Mouse (Mus musculus): ENCODE data around the gene Dscam. TPM values are rescaled to one million over a fixed set of nuclear protein-coding genes. Genes with fewer than 3 reads are reported as not detected.

The Dscam gene
- polyA plus RNA-seq, 1 experiment: 0.13 TPM

DNA sequence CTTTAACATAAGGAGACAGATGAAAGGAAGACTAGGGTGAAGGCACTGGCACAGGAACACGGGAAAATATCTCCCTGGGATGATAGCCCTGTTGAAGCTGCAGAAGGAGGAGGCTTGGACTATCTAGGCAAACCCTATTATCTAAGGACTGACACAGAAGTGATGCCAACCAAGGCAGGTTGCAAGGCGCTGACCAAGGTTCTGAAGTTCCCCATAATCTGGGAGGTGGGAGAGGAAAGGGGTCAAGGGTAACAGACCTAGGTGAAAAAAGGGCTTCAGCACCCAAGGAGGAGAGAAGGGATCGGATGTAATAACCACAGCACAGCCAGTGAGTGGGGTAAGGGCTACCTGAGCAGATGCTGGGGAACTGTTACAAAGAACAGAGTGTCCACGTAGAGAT is 458.6 kb downstream of the Dscam start:
- no peaks in the 10 kb centered on the region for H3K9me3 ChIP-seq (replicated peaks; ENCODE audit: control insufficient read depth, insufficient read depth, low read length, poor library complexity, severe bottlenecking)
- no peak overlapping the region for H3K27ac ChIP-seq (ENCODE audit: insufficient read depth, low read length)
- H3K36me3 ChIP-seq (ENCODE audit: control insufficient read depth, insufficient read depth, low read length, poor library complexity, severe bottlenecking): no peaks in the 10 kb centered on the region
- no peak overlapping the region for H3K9ac ChIP-seq (ENCODE audit: low read depth, poor library complexity, severe bottlenecking)
- TF ChIP-seq POLR2A (IDR thresholded peaks at IDR 0.05; ENCODE audit: insufficient read depth, low read length): no peak
- no peak for TF ChIP-seq CTCF (IDR thresholded peaks at IDR 0.05; ENCODE audit: low read depth, low read length)
- TF ChIP-seq EP300 (IDR thresholded peaks at IDR 0.05; ENCODE audit: insufficient read depth, low read depth, low read length): no peak
- no peaks in the 10 kb centered on the region; the same call in 1 of the 2 replicates for H3K27me3 ChIP-seq (ENCODE audit: control insufficient read depth, insufficient read depth, low read length, poor library complexity, severe bottlenecking)
- no peaks in the 10 kb centered on the region for H3K4me1 ChIP-seq (ENCODE audit: control insufficient read depth, insufficient read depth, low read length)
- H3K4me3 ChIP-seq (ENCODE audit: low read depth, low read length): no peak overlapping the region

DNA sequence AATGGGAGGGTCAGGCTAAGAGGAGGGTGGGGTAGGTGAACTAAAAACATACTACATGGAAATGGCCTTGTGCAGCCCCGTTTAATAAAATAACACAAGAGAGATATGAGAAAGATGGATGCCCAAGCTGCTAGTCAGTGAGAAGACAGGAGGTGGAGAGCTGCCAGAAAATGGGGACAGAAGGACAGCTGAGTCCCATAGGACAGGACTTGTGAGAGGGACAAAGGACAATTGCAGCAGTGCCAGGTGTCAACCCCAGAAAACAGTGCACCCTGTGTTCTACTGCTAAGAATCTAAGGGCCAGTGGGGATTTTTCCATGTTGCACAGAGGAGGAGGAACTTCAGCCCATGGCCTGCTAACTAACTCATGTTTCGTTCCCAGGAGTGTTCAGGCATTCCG is 470.0 kb downstream of the Dscam start:
- Histone ChIP-seq H3K4me3 (ENCODE audit: low read depth, low read length) (no peak overlapping the region), H3K4me1 (ENCODE audit: control insufficient read depth, insufficient read depth, low read length) (no peaks in the 10 kb centered on the region), H3K9ac (ENCODE audit: low read depth, poor library complexity, severe bottlenecking) (no peak overlapping the region), H3K27ac (ENCODE audit: insufficient read depth, low read length) (no peak overlapping the region), H3K27me3 (ENCODE audit: control insufficient read depth, insufficient read depth, low read length, poor library complexity, severe bottlenecking) (no peaks in the 10 kb centered on the region), H3K36me3 (ENCODE audit: control insufficient read depth, insufficient read depth, low read length, poor library complexity, severe bottlenecking) (no peaks in the 10 kb centered on the region), H3K9me3 (replicated peaks; ENCODE audit: control insufficient read depth, insufficient read depth, low read length, poor library complexity, severe bottlenecking) (no peaks in the 10 kb centered on the region)
- TF ChIP-seq EP300 (IDR thresholded peaks at IDR 0.05; ENCODE audit: insufficient read depth, low read depth, low read length): no peak
- no peak for TF ChIP-seq CTCF (IDR thresholded peaks at IDR 0.05; ENCODE audit: low read depth, low read length)
- TF ChIP-seq POLR2A (IDR thresholded peaks at IDR 0.05; ENCODE audit: insufficient read depth, low read length): no peak

- Histone ChIP-seq H3K4me1 (ENCODE audit: control insufficient read depth, insufficient read depth, low read length) (no peaks in the 10 kb centered on the region), H3K27ac (ENCODE audit: insufficient read depth, low read length) (no peak overlapping the region), H3K36me3 (ENCODE audit: control insufficient read depth, insufficient read depth, low read length, poor library complexity, severe bottlenecking) (no peaks in the 10 kb centered on the region), H3K9ac (ENCODE audit: low read depth, poor library complexity, severe bottlenecking) (no peak overlapping the region), H3K4me3 (ENCODE audit: low read depth, low read length) (no peak overlapping the region), H3K27me3 (ENCODE audit: control insufficient read depth, insufficient read depth, low read length, poor library complexity, severe bottlenecking) (no peaks in the 10 kb centered on the region), H3K9me3 (replicated peaks; ENCODE audit: control insufficient read depth, insufficient read depth, low read length, poor library complexity, severe bottlenecking) (no peaks in the 10 kb centered on the region)
- TF ChIP-seq EP300 (IDR thresholded peaks at IDR 0.05; ENCODE audit: insufficient read depth, low read depth, low read length): no peak
Measured at GRCm38 (mm10) chr16:96695882-96696281, 474.7 kb downstream of the Dscam start.

DNA sequence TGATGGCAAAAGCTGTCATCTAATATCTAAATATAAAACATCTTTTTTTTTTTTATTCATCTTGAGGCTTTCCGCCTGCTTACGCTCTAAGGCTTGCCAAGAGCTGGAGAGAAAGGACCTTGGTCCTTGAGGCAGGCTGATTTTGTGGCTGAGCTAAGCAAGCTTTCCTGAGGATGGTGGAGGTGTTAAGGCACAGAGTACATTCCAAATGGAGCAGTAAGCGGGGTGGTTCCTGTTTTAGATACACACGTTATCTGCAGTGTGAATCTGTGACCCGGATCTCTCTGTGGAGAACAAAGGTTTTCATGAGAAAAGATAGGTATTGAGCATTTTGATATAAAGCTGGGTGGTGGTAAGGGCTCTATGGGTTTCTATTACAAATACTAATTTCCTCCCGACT is 479.0 kb downstream of the Dscam start:
- Histone ChIP-seq H3K27me3 (ENCODE audit: control insufficient read depth, insufficient read depth, low read length, poor library complexity, severe bottlenecking) (no peaks in the 10 kb centered on the region), H3K27ac (ENCODE audit: insufficient read depth, low read length) (no peak overlapping the region), H3K36me3 (ENCODE audit: control insufficient read depth, insufficient read depth, low read length, poor library complexity, severe bottlenecking) (no peaks in the 10 kb centered on the region), H3K9me3 (replicated peaks; ENCODE audit: control insufficient read depth, insufficient read depth, low read length, poor library complexity, severe bottlenecking) (no peaks in the 10 kb centered on the region), H3K9ac (ENCODE audit: low read depth, poor library complexity, severe bottlenecking) (no peak overlapping the region), H3K4me3 (ENCODE audit: low read depth, low read length) (no peak overlapping the region), H3K4me1 (ENCODE audit: control insufficient read depth, insufficient read depth, low read length) (no peaks in the 10 kb centered on the region)
- TF ChIP-seq EP300 (IDR thresholded peaks at IDR 0.05; ENCODE audit: insufficient read depth, low read depth, low read length) (no peak), CTCF (IDR thresholded peaks at IDR 0.05; ENCODE audit: low read depth, low read length) (no peak), POLR2A (IDR thresholded peaks at IDR 0.05; ENCODE audit: insufficient read depth, low read length) (no peak)

GRCm38 (mm10) chr16:96690052-96690451 is 480.5 kb downstream of the Dscam start:
- no peak for TF ChIP-seq CTCF (IDR thresholded peaks at IDR 0.05; ENCODE audit: low read depth, low read length)
- no peaks in the 10 kb centered on the region for H3K36me3 ChIP-seq (ENCODE audit: control insufficient read depth, insufficient read depth, low read length, poor library complexity, severe bottlenecking)
- H3K4me1 ChIP-seq (ENCODE audit: control insufficient read depth, insufficient read depth, low read length): no peaks in the 10 kb centered on the region
- H3K9ac ChIP-seq (ENCODE audit: low read depth, poor library complexity, severe bottlenecking): no peak overlapping the region
- no peak overlapping the region for H3K27ac ChIP-seq (ENCODE audit: insufficient read depth, low read length)
- no peaks in the 10 kb centered on the region for H3K27me3 ChIP-seq (ENCODE audit: control insufficient read depth, insufficient read depth, low read length, poor library complexity, severe bottlenecking)
- no peak overlapping the region for H3K4me3 ChIP-seq (ENCODE audit: low read depth, low read length)
- H3K9me3 ChIP-seq (replicated peaks; ENCODE audit: control insufficient read depth, insufficient read depth, low read length, poor library complexity, severe bottlenecking): no peaks in the 10 kb centered on the region

- no peak overlapping the region for H3K27ac ChIP-seq (ENCODE audit: insufficient read depth, low read length)
- H3K4me3 ChIP-seq (ENCODE audit: low read depth, low read length): no peak overlapping the region
- H3K9ac ChIP-seq (ENCODE audit: low read depth, poor library complexity, severe bottlenecking): no peak overlapping the region
- no peaks in the 10 kb centered on the region for H3K27me3 ChIP-seq (ENCODE audit: control insufficient read depth, insufficient read depth, low read length, poor library complexity, severe bottlenecking)
- TF ChIP-seq EP300 (IDR thresholded peaks at IDR 0.05; ENCODE audit: insufficient read depth, low read depth, low read length): no peak
- no peak for TF ChIP-seq POLR2A (IDR thresholded peaks at IDR 0.05; ENCODE audit: insufficient read depth, low read length)
- TF ChIP-seq CTCF (IDR thresholded peaks at IDR 0.05; ENCODE audit: low read depth, low read length): no peak
- H3K4me1 ChIP-seq (ENCODE audit: control insufficient read depth, insufficient read depth, low read length): no peaks in the 10 kb centered on the region
- H3K9me3 ChIP-seq (replicated peaks; ENCODE audit: control insufficient read depth, insufficient read depth, low read length, poor library complexity, severe bottlenecking): no peaks in the 10 kb centered on the region
- no peaks in the 10 kb centered on the region for H3K36me3 ChIP-seq (ENCODE audit: control insufficient read depth, insufficient read depth, low read length, poor library complexity, severe bottlenecking)
Measured at GRCm38 (mm10) chr16:96689419-96689818, 481.1 kb downstream of the Dscam start.
